Mouse (Mus musculus): ENCODE measurements around the gene Mrtfb. TPM values are rescaled to one million over a fixed set of nuclear protein-coding genes. Genes with fewer than 3 reads are reported as not detected.

Gene Mrtfb
- polyA plus RNA-seq, 1 experiment from 2014 or later: 19.1 TPM

DNA sequence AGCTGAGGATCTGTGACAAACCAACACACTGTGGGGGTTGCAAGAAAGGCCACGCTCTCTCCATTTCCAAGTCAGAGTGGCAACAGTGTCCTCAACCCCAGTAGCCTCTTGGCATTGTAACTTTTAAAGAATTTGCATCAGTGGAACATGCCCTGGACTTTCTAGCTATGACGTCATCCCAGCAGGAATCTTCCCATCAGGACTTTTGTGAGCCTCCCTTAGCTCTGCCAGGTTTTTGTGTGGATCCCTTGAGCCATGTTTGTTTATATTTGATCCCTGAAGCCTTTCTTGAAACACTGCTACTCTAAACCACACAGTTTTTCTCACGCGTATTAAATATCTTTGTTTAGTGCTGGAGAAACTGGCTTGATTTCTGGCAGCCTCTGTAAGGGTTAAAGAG lies 97.6 kb downstream of the Mrtfb start:
- no peaks in the 10 kb centered on the region for H3K9me3 ChIP-seq (ENCODE audit: control insufficient read depth, low read length)
- H3K27ac ChIP-seq (ENCODE audit: low read depth, low read length): no peak overlapping the region
- H3K4me1 ChIP-seq (ENCODE audit: control insufficient read depth, insufficient read depth, low read length): peaks cover 7% of the 10 kb centered on the region; the same call in 1 of the 2 replicates
- DNase-seq (ENCODE audit: low spot score, missing footprints): peak; percentile 84
- 43% methylated on average over 4 of the region's 4 CpGs for WGBS
- H3K9ac ChIP-seq (ENCODE audit: low read length): no peak overlapping the region
- no peaks in the 10 kb centered on the region for H3K27me3 ChIP-seq (ENCODE audit: control insufficient read depth, insufficient read depth, low read length)
- 0 out of 2 replicates have a peak, but pooled peaks have one; percentile 8 for ATAC-seq (ENCODE audit: low FRiP score)
- H3K4me2 ChIP-seq: no peak overlapping the region
- no peaks in the 10 kb centered on the region for H3K36me3 ChIP-seq (ENCODE audit: control insufficient read depth, insufficient read depth, low read length)
- no peak overlapping the region for H3K4me3 ChIP-seq (ENCODE audit: low read depth, low read length)

GRCm38 (mm10) chr16:13354431-13354830 lies 98.2 kb downstream of the Mrtfb start:
- Histone ChIP-seq H3K9me3 (ENCODE audit: control insufficient read depth, low read length) (no peaks in the 10 kb centered on the region), H3K9ac (ENCODE audit: low read length) (no peak overlapping the region), H3K4me1 (ENCODE audit: control insufficient read depth, insufficient read depth, low read length) (peaks cover 7% of the 10 kb centered on the region; the same call in 1 of the 2 replicates), H3K4me3 (ENCODE audit: low read depth, low read length) (no peak overlapping the region), H3K36me3 (ENCODE audit: control insufficient read depth, insufficient read depth, low read length) (no peaks in the 10 kb centered on the region), H3K4me2 (no peak overlapping the region), H3K27ac (ENCODE audit: low read depth, low read length) (no peak overlapping the region), H3K27me3 (ENCODE audit: control insufficient read depth, insufficient read depth, low read length) (no peaks in the 10 kb centered on the region)
- DNase-seq (ENCODE audit: low spot score, missing footprints) (no peak), ATAC-seq (ENCODE audit: low FRiP score) (no peak)
- WGBS: 67% methylated on average over 5 of the region's 5 CpGs

GRCm38 (mm10) chr16:13357806-13358679 lies 101.8 kb downstream of the Mrtfb start:
- DNase-seq (ENCODE audit: low spot score, missing footprints): peak; percentile 95
- no peak overlapping the region for H3K27ac ChIP-seq (ENCODE audit: low read depth, low read length)
- peak; percentile 80 for ATAC-seq (ENCODE audit: low FRiP score)
- 27% methylated on average over 15 of the region's 15 CpGs for WGBS
- H3K4me2 ChIP-seq: peak overlapping the region; percentile 30
- 0 out of 2 replicates have a peak overlapping the region, but pooled peaks have one; percentile 3 for H3K9ac ChIP-seq (ENCODE audit: low read length)
- H3K4me3 ChIP-seq (ENCODE audit: low read depth, low read length): 0 out of 2 replicates have a peak overlapping the region, but pooled peaks have one; percentile 0
- H3K36me3 ChIP-seq (ENCODE audit: control insufficient read depth, insufficient read depth, low read length): no peaks in the 10 kb centered on the region
- H3K4me1 ChIP-seq (ENCODE audit: control insufficient read depth, insufficient read depth, low read length): peaks cover 7% of the 10 kb centered on the region; the same call in 1 of the 2 replicates
- H3K9me3 ChIP-seq (ENCODE audit: control insufficient read depth, low read length): no peaks in the 10 kb centered on the region
- no peaks in the 10 kb centered on the region for H3K27me3 ChIP-seq (ENCODE audit: control insufficient read depth, insufficient read depth, low read length)

DNA sequence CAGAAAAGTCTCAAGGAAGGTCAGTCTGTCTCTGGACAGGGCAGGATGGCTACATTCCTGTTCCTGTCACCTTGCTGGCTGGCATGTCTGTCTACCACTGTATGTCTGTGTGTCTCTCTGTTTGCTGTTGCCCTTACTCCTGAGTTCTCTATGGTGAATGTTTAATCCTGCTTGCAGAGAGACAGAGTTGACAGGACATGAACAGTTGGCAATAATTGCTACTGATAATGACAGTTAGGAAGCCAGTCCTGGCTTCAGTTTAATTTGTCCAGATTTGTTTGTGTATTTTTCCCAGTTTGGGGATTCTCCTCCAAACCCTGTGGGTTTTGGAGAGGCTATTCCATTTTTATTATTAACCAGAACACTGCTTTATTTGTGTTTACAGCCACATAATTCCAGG lies 102.5 kb downstream of the Mrtfb start:
- Histone ChIP-seq H3K9me3 (ENCODE audit: control insufficient read depth, low read length) (no peaks in the 10 kb centered on the region), H3K4me2 (no peak overlapping the region; the same call in 1 of the 2 replicates), H3K4me3 (ENCODE audit: low read depth, low read length) (no peak overlapping the region), H3K36me3 (ENCODE audit: control insufficient read depth, insufficient read depth, low read length) (no peaks in the 10 kb centered on the region), H3K4me1 (ENCODE audit: control insufficient read depth, insufficient read depth, low read length) (peaks cover 7% of the 10 kb centered on the region; the same call in 1 of the 2 replicates), H3K27ac (ENCODE audit: low read depth, low read length) (no peak overlapping the region), H3K9ac (ENCODE audit: low read length) (no peak overlapping the region), H3K27me3 (ENCODE audit: control insufficient read depth, insufficient read depth, low read length) (no peaks in the 10 kb centered on the region)
- no peak for DNase-seq (ENCODE audit: low spot score, missing footprints)
- ATAC-seq (ENCODE audit: low FRiP score): no peak

- no peaks in the 10 kb centered on the region for H3K36me3 ChIP-seq (ENCODE audit: control insufficient read depth, insufficient read depth, low read length)
- 77% methylated on average over 9 of the region's 9 CpGs for whole genome bisulfite sequencing
- H3K9ac ChIP-seq (ENCODE audit: low read length): no peak overlapping the region
- H3K4me2 ChIP-seq: no peak overlapping the region
- H3K4me1 ChIP-seq (ENCODE audit: control insufficient read depth, insufficient read depth, low read length): no peaks in the 10 kb centered on the region
- DNase-seq (ENCODE audit: low spot score, missing footprints): peak; percentile 85
- no peaks in the 10 kb centered on the region for H3K27me3 ChIP-seq (ENCODE audit: control insufficient read depth, insufficient read depth, low read length)
- no peak overlapping the region for H3K4me3 ChIP-seq (ENCODE audit: low read depth, low read length)
- ATAC-seq (ENCODE audit: low FRiP score): no peak
- H3K9me3 ChIP-seq (ENCODE audit: control insufficient read depth, low read length): no peaks in the 10 kb centered on the region
- no peak overlapping the region for H3K27ac ChIP-seq (ENCODE audit: low read depth, low read length)
These were observed 103.2 kb downstream of the Mrtfb start for GRCm38 (mm10) chr16:13359405-13359858.

DNA sequence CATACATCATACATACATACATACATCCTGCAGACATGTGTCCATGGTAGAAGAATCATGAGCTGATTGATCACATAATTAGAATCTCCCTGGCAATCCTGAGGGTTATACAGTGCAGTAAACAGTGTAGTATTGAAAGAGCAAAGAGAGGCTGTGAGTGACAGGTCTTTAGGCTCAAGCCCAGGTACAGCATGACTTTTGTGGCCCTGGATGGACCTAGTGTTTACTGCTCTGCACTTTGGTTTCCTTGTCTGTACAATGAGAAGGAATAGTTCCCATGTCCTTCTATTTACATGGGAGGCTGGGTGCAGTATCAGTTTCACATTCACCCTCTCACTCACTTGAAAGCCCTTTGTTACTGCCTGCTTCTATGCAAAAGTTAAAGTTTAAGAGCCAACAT lies 103.9 kb downstream of the Mrtfb start:
- Histone ChIP-seq H3K4me1 (ENCODE audit: control insufficient read depth, insufficient read depth, low read length) (no peaks in the 10 kb centered on the region), H3K4me2 (no peak overlapping the region), H3K4me3 (ENCODE audit: low read depth, low read length) (no peak overlapping the region), H3K27me3 (ENCODE audit: control insufficient read depth, insufficient read depth, low read length) (no peaks in the 10 kb centered on the region), H3K9me3 (ENCODE audit: control insufficient read depth, low read length) (no peaks in the 10 kb centered on the region), H3K9ac (ENCODE audit: low read length) (no peak overlapping the region), H3K27ac (ENCODE audit: low read depth, low read length) (no peak overlapping the region), H3K36me3 (ENCODE audit: control insufficient read depth, insufficient read depth, low read length) (no peaks in the 10 kb centered on the region)
- DNase-seq (ENCODE audit: low spot score, missing footprints) (no peak), ATAC-seq (ENCODE audit: low FRiP score) (no peak)

GRCm38 (mm10) chr16:13360835-13361234 lies 104.6 kb downstream of the Mrtfb start:
- H3K4me3 ChIP-seq (ENCODE audit: low read depth, low read length): no peak overlapping the region
- H3K27me3 ChIP-seq (ENCODE audit: control insufficient read depth, insufficient read depth, low read length): no peaks in the 10 kb centered on the region
- no peak overlapping the region for H3K27ac ChIP-seq (ENCODE audit: low read depth, low read length)
- no peaks in the 10 kb centered on the region for H3K4me1 ChIP-seq (ENCODE audit: control insufficient read depth, insufficient read depth, low read length)
- H3K9me3 ChIP-seq (ENCODE audit: control insufficient read depth, low read length): no peaks in the 10 kb centered on the region
- 93% methylated on average over 5 of the region's 5 CpGs for WGBS
- no peak overlapping the region for H3K4me2 ChIP-seq
- H3K9ac ChIP-seq (ENCODE audit: low read length): no peak overlapping the region
- DNase-seq (ENCODE audit: low spot score, missing footprints) (no peak), ATAC-seq (ENCODE audit: low FRiP score) (no peak)
- no peaks in the 10 kb centered on the region for H3K36me3 ChIP-seq (ENCODE audit: control insufficient read depth, insufficient read depth, low read length)

DNA sequence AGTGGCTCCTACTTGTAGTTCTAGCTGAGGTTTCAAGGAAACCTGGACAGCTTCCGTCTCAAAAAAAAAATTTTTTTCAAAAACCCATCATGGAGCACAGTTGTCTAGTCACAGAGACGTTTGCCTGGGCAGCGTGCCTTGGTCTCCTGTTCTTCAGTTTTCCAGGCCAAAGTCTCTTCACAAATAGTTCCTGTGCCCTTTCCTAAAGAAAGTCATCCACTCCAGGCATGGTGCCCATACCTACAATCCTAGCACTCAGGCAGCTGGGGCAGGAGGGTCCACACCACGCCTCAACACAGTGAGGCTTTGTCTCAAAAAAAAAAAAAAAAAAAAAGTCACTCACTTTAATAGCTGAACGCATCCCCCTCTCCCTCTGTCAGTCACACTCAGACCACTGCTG lies 106.9 kb downstream of the Mrtfb start:
- Histone ChIP-seq H3K27ac (ENCODE audit: low read depth, low read length) (no peak overlapping the region), H3K9me3 (ENCODE audit: control insufficient read depth, low read length) (no peaks in the 10 kb centered on the region), H3K27me3 (ENCODE audit: control insufficient read depth, insufficient read depth, low read length) (no peaks in the 10 kb centered on the region), H3K36me3 (ENCODE audit: control insufficient read depth, insufficient read depth, low read length) (no peaks in the 10 kb centered on the region), H3K4me3 (ENCODE audit: low read depth, low read length) (no peak overlapping the region), H3K9ac (ENCODE audit: low read length) (no peak overlapping the region), H3K4me2 (no peak overlapping the region), H3K4me1 (ENCODE audit: control insufficient read depth, insufficient read depth, low read length) (no peaks in the 10 kb centered on the region)
- no peak for DNase-seq (ENCODE audit: low spot score, missing footprints)
- no peak for ATAC-seq (ENCODE audit: low FRiP score)
- 82% methylated on average over 5 of the region's 5 CpGs for WGBS

- no peaks in the 10 kb centered on the region for H3K36me3 ChIP-seq (ENCODE audit: control insufficient read depth, insufficient read depth, low read length)
- 65% methylated on average over 3 of the region's 3 CpGs for WGBS
- DNase-seq (ENCODE audit: low spot score, missing footprints) (no peak), ATAC-seq (ENCODE audit: low FRiP score) (no peak)
- no peak overlapping the region for H3K4me3 ChIP-seq (ENCODE audit: low read depth, low read length)
- H3K27me3 ChIP-seq (ENCODE audit: control insufficient read depth, insufficient read depth, low read length): no peaks in the 10 kb centered on the region
- H3K27ac ChIP-seq (ENCODE audit: low read depth, low read length): no peak overlapping the region
- no peaks in the 10 kb centered on the region for H3K9me3 ChIP-seq (ENCODE audit: control insufficient read depth, low read length)
- no peaks in the 10 kb centered on the region for H3K4me1 ChIP-seq (ENCODE audit: control insufficient read depth, insufficient read depth, low read length)
- H3K9ac ChIP-seq (ENCODE audit: low read length): no peak overlapping the region
- no peak overlapping the region for H3K4me2 ChIP-seq
These were observed 107.9 kb downstream of the Mrtfb start for GRCm38 (mm10) chr16:13364145-13364544.
